Mouse (Mus musculus): ENCODE data around the gene Vmn2r13. TPM values are rescaled to one million over a fixed set of nuclear protein-coding genes. Genes with fewer than 3 reads are reported as not detected.
"Not testable (repeated sequence)": the region's sequence is repeated elsewhere in the genome, so short reads cannot be mapped to it uniquely, and the experiment has no call there.

Vmn2r13 gene
- not detected in 2 replicates for polyA plus RNA-seq (2014; fragmentation: Nextera tagmentation; extraction: Ambion mirVana)

GRCm38 (mm10) chr5:109192099-109192498 lies at the start of gene Vmn2r13:
Gene Vmn2r13 (minus strand): TSS chr5:109192199.
- H3K4me3 ChIP-seq (ENCODE audit: low read depth, low read length); H3K36me3 ChIP-seq (ENCODE audit: control insufficient read depth, insufficient read depth, low read length); DNase-seq (ENCODE audit: low spot score); H3K9me3 ChIP-seq (ENCODE audit: control insufficient read depth, low read length); H3K27me3 ChIP-seq (replicated peaks; ENCODE audit: control insufficient read depth, insufficient read depth, low read length); H3K9ac ChIP-seq (ENCODE audit: low read length); H3K4me1 ChIP-seq (replicated peaks; ENCODE audit: control insufficient read depth, insufficient read depth, low read length); ATAC-seq (replicated peaks; ENCODE audit: low FRiP score, low TSS enrichment, low read depth); H3K27ac ChIP-seq (ENCODE audit: low read depth); H3K4me2 ChIP-seq (ENCODE audit: low read length): not testable (repeated sequence)
- 59% methylated on average over 2 of the region's 2 CpGs for WGBS

- WGBS = 73% methylated on average over 3 of the region's 3 CpGs
- Histone ChIP-seq H3K4me2 (ENCODE audit: low read length) (no peak within 1 kb of the TSS), H3K27me3 (replicated peaks; ENCODE audit: control insufficient read depth, insufficient read depth, low read length) (no peaks in the 10 kb centered on the region), H3K36me3 (ENCODE audit: control insufficient read depth, insufficient read depth, low read length) (no peaks in the 10 kb centered on the region), H3K9me3 (ENCODE audit: control insufficient read depth, low read length) (no peaks in the 10 kb centered on the region), H3K4me3 (ENCODE audit: low read depth, low read length) (no peak within 1 kb of the TSS), H3K4me1 (replicated peaks; ENCODE audit: control insufficient read depth, insufficient read depth, low read length) (no peaks in the 10 kb centered on the region), H3K27ac (ENCODE audit: low read depth) (no peak within 1 kb of the TSS), H3K9ac (ENCODE audit: low read length) (no peak within 1 kb of the TSS)
- DNase-seq (ENCODE audit: low spot score) = no peak
- no peak for ATAC-seq (replicated peaks; ENCODE audit: low FRiP score, low TSS enrichment, low read depth)
Observed at GRCm38 (mm10) chr5:109224608-109225007, 32.6 kb upstream of the Vmn2r13 start, which contains the start of gene Vmn2r14. Gene Vmn2r14 (minus strand): TSS chr5:109224708.

GRCm38 (mm10) chr5:109166851-109167250 lies 25.1 kb downstream of the Vmn2r13 start:
- not testable (repeated sequence) for H3K9me3 ChIP-seq (ENCODE audit: control insufficient read depth, low read length); H3K27me3 ChIP-seq (replicated peaks; ENCODE audit: control insufficient read depth, insufficient read depth, low read length); H3K36me3 ChIP-seq (ENCODE audit: control insufficient read depth, insufficient read depth, low read length); H3K4me2 ChIP-seq (ENCODE audit: low read length); DNase-seq (ENCODE audit: low spot score); H3K27ac ChIP-seq (ENCODE audit: low read depth); H3K9ac ChIP-seq (ENCODE audit: low read length); H3K4me3 ChIP-seq (ENCODE audit: low read depth, low read length); ATAC-seq (replicated peaks; ENCODE audit: low FRiP score, low TSS enrichment, low read depth); H3K4me1 ChIP-seq (replicated peaks; ENCODE audit: control insufficient read depth, insufficient read depth, low read length)
- 87% methylated on average over 4 of the region's 4 CpGs for WGBS

- 78% methylated on average over 5 of the region's 5 CpGs for WGBS
- Histone ChIP-seq H3K4me2 (ENCODE audit: low read length) (no peak overlapping the region), H3K9ac (ENCODE audit: low read length) (no peak overlapping the region), H3K27ac (ENCODE audit: low read depth) (no peak overlapping the region), H3K27me3 (replicated peaks; ENCODE audit: control insufficient read depth, insufficient read depth, low read length) (no peaks in the 10 kb centered on the region), H3K36me3 (ENCODE audit: control insufficient read depth, insufficient read depth, low read length) (no peaks in the 10 kb centered on the region), H3K4me3 (ENCODE audit: low read depth, low read length) (no peak overlapping the region), H3K4me1 (replicated peaks; ENCODE audit: control insufficient read depth, insufficient read depth, low read length) (no peaks in the 10 kb centered on the region), H3K9me3 (ENCODE audit: control insufficient read depth, low read length) (no peaks in the 10 kb centered on the region)
- no peak for DNase-seq (ENCODE audit: low spot score)
- no peak for ATAC-seq (replicated peaks; ENCODE audit: low FRiP score, low TSS enrichment, low read depth)
Observed at GRCm38 (mm10) chr5:109160121-109160520, 31.9 kb downstream of the Vmn2r13 start.

- not testable (repeated sequence) for ATAC-seq (replicated peaks; ENCODE audit: low FRiP score, low TSS enrichment, low read depth); H3K27ac ChIP-seq (ENCODE audit: low read depth)
Observed at GRCm38 (mm10) chr5:109159576-109159975, 32.4 kb downstream of the Vmn2r13 start.

GRCm38 (mm10) chr5:109158488-109159485 lies 33.2 kb downstream of the Vmn2r13 start:
- not testable (repeated sequence) for ATAC-seq (replicated peaks; ENCODE audit: low FRiP score, low TSS enrichment, low read depth); H3K4me2 ChIP-seq (ENCODE audit: low read length); H3K36me3 ChIP-seq (ENCODE audit: control insufficient read depth, insufficient read depth, low read length); H3K4me3 ChIP-seq (ENCODE audit: low read depth, low read length); H3K27ac ChIP-seq (ENCODE audit: low read depth); H3K27me3 ChIP-seq (replicated peaks; ENCODE audit: control insufficient read depth, insufficient read depth, low read length); DNase-seq (ENCODE audit: low spot score); H3K4me1 ChIP-seq (replicated peaks; ENCODE audit: control insufficient read depth, insufficient read depth, low read length); H3K9ac ChIP-seq (ENCODE audit: low read length); H3K9me3 ChIP-seq (ENCODE audit: control insufficient read depth, low read length)
- WGBS = 79% methylated on average over 14 of the region's 14 CpGs

More at GRCm38 (mm10) chr5:109159576-109159975, 32.4 kb downstream of the Vmn2r13 start:
- not testable (repeated sequence) for H3K9me3 ChIP-seq (ENCODE audit: control insufficient read depth, low read length); H3K27me3 ChIP-seq (replicated peaks; ENCODE audit: control insufficient read depth, insufficient read depth, low read length); DNase-seq (ENCODE audit: low spot score); H3K36me3 ChIP-seq (ENCODE audit: control insufficient read depth, insufficient read depth, low read length); H3K4me1 ChIP-seq (replicated peaks; ENCODE audit: control insufficient read depth, insufficient read depth, low read length); H3K9ac ChIP-seq (ENCODE audit: low read length); H3K4me3 ChIP-seq (ENCODE audit: low read depth, low read length); H3K4me2 ChIP-seq (ENCODE audit: low read length)
- 67% methylated on average over 1 of the region's 1 CpGs for WGBS

- no peak overlapping the region for H3K9ac ChIP-seq (ENCODE audit: low read length)
- no peak for ATAC-seq (replicated peaks; ENCODE audit: low FRiP score, low TSS enrichment, low read depth)
- H3K27ac ChIP-seq (ENCODE audit: low read depth) = no peak overlapping the region
- no peak overlapping the region for H3K4me3 ChIP-seq (ENCODE audit: low read depth, low read length)
- WGBS = 77% methylated on average over 2 of the region's 2 CpGs
- no peak for DNase-seq (ENCODE audit: low spot score)
- no peaks in the 10 kb centered on the region for H3K36me3 ChIP-seq (ENCODE audit: control insufficient read depth, insufficient read depth, low read length)
- no peaks in the 10 kb centered on the region for H3K9me3 ChIP-seq (ENCODE audit: control insufficient read depth, low read length)
- no peaks in the 10 kb centered on the region for H3K4me1 ChIP-seq (replicated peaks; ENCODE audit: control insufficient read depth, insufficient read depth, low read length)
- no peaks in the 10 kb centered on the region for H3K27me3 ChIP-seq (replicated peaks; ENCODE audit: control insufficient read depth, insufficient read depth, low read length)
- no peak overlapping the region for H3K4me2 ChIP-seq (ENCODE audit: low read length)
Observed at GRCm38 (mm10) chr5:109139546-109139945, 52.5 kb downstream of the Vmn2r13 start.

GRCm38 (mm10) chr5:109136731-109137130 lies 55.3 kb downstream of the Vmn2r13 start:
- Histone ChIP-seq H3K36me3 (ENCODE audit: control insufficient read depth, insufficient read depth, low read length) (no peaks in the 10 kb centered on the region), H3K27me3 (replicated peaks; ENCODE audit: control insufficient read depth, insufficient read depth, low read length) (no peaks in the 10 kb centered on the region), H3K27ac (ENCODE audit: low read depth) (no peak overlapping the region), H3K4me1 (replicated peaks; ENCODE audit: control insufficient read depth, insufficient read depth, low read length) (no peaks in the 10 kb centered on the region), H3K9me3 (ENCODE audit: control insufficient read depth, low read length) (no peaks in the 10 kb centered on the region), H3K4me2 (ENCODE audit: low read length) (no peak overlapping the region), H3K4me3 (ENCODE audit: low read depth, low read length) (no peak overlapping the region), H3K9ac (ENCODE audit: low read length) (no peak overlapping the region)
- DNase-seq (ENCODE audit: low spot score) (no peak), ATAC-seq (replicated peaks; ENCODE audit: low FRiP score, low TSS enrichment, low read depth) (no peak)
- 83% methylated on average over 2 of the region's 2 CpGs for WGBS
